ENCODE assay signal across 2 mouse cellular contexts in the genomic region with DNA sequence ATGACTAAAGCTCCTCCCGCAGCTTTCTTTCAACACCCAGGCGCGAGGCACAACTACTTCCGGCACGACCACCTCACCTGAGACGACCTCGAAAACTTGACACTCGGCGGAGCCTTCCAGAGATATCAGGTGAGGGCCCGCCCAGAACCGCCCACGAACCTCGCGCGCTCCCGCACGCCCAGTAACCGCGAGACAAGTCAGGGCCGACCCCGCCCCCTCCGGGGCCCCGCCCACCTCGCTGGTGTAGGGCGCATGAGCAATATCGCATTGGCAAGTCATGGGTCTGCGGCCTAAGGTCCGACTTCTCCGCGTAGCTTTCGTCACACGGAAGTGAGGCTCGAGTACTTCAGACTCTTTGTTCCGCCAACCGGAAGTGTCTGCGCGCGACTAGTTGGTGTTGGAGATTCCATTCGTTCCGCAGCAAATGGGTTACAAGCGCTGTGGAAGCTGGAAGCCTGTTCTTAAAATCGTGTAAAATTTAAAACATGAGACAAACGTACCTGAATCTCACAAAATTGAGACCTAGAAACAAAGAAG.
TF ChIP-seq lines count a peak whose summit lies in the region.

No protein-coding gene starts in this region.

TF ChIP-seq in C2C12, 6 proteins besides CTCF, POLR2A, EP300 and RAD21:
- TF ChIP-seq FOSL1 (IDR thresholded peaks at IDR 0.05; ENCODE audit: insufficient read depth, low read length, poor library complexity, severe bottlenecking) (no peak), MAX (IDR thresholded peaks at IDR 0.05) (peak; percentile 64), MYOG (IDR thresholded peaks at IDR 0.05; ENCODE audit: control insufficient read depth, extremely low read depth, insufficient read length) (no peak), CEBPB (IDR thresholded peaks at IDR 0.05; ENCODE audit: low read depth) (no peak)

TF ChIP-seq in myocyte, 11 proteins besides CTCF, POLR2A, EP300 and RAD21 (continued from another document):
- TF ChIP-seq CEBPB (IDR thresholded peaks at IDR 0.05; ENCODE audit: insufficient read depth, poor library complexity, severe bottlenecking) (peak; percentile 44; the same call in 1 of the 2 replicates), POLR2AphosphoS2 (IDR thresholded peaks at IDR 0.05; ENCODE audit: insufficient read length, low read depth) (peak; percentile 10)
